Mouse (Mus musculus) fibroblast of lung, adult 2 months (primary cell): ENCODE measurements around the gene Sry.

Experiments
- DNase-seq: peaks from one replicate; pipeline ENCODE4 v3.0.0-alpha.2; 2011; ENCODE audit warnings: low read depth

Sry gene

DNA sequence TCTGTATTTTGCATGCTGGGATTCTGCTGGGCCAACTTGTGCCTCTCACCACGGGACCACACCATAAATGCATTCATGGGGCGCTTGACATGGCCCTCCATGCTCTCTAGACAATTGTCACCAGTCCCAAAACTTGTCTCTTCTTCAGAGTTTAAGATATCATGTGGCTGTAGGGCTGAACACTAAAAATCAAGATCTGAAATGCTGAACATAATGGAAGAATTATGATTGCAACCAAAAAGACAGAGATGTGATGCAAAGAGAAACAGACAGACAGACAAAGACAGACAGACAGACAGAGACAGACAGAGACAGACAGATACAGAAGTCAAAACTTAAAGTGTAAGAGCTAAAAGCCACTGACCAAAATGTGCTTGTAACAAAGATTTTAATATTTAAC is at the start of gene Sry:
TSS of gene Sry (minus strand) at position 101 of the 400 bp plus-strand sequence.
- DNase-seq = no peak
